Mouse (Mus musculus): Measurements from ENCODE around the gene Ccl26. TPM values are rescaled to one million over a fixed set of nuclear protein-coding genes. Genes with fewer than 3 reads are reported as not detected.

Ccl26 gene
- polyA plus RNA-seq (2012), result not detected in 2 replicates

- no peak for TF ChIP-seq GATA1 (IDR thresholded peaks at IDR 0.05; ENCODE audit: low read length)
Measured at GRCm38 (mm10) chr5:135563469-135563868, at the start of gene Ccl26. Gene Ccl26 (minus strand): TSS chr5:135563569.

DNA sequence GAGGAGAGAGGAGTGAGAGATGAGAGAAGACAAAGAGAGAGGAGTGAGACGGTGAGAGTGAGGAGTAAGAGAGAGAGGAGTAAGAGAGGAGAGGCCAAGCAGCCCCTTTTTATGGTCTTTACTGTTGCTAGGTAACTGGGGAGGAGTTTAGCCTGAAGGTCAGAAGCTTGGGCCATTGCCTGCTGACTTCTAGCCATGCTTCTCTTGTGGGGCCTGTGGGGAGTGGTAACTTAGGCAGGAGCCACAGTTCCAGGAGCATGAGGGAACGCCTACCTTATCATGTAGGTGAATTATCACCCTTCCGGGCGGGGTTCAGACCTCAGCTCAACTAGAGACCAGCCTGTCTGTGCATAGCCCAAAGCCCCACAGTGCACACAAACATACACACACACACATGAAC is 46.4 kb upstream of the Ccl26 start:
- TF ChIP-seq GATA1 (IDR thresholded peaks at IDR 0.05; ENCODE audit: low read length), result no peak

DNA sequence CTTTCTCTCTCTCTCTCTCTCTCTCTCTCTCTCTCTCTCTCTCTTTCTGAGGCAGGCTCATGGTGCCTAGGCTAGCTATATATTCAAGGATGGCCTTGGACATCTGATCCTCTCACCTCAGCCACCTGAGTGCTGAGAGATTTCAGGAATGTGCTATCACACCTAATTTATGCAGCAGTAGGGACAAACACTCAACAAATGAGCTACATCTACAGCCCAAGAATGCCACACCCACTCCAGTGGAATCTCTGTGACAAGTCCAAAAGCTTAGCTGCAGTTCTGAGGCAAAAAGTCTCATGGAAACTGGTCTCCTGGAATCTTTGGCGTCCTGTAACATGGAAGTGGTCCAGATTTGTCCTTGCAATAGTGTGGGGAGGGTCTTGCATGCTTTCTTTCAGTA is 44.2 kb upstream of the Ccl26 start:
- no peak for TF ChIP-seq GATA1 (IDR thresholded peaks at IDR 0.05; ENCODE audit: low read length)

- TF ChIP-seq GATA1 (IDR thresholded peaks at IDR 0.05; ENCODE audit: low read length), result no peak
Measured at GRCm38 (mm10) chr5:135589996-135590784, 26.8 kb upstream of the Ccl26 start.

- TF ChIP-seq GATA1 (IDR thresholded peaks at IDR 0.05; ENCODE audit: low read length), result no peak
Measured at GRCm38 (mm10) chr5:135587764-135588163, 24.4 kb upstream of the Ccl26 start.

DNA sequence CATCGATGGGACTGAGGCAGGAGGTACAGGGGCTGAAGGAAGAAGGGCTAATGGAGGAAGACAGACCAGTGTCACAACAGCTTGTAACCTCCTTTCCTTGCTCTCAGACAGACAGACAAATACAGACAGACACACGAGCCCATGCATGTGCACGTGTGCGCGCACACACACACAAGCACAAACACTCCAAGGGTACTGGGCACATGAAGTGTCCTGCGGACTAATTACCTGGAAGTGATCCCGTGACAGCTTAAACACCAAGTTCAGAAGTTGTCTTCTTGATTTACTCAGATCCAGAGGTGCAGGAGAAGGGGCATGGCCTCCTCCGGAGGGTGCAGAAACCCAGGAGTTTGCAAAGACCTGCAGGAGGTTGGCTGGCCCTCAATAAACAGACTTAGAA is 22.3 kb upstream of the Ccl26 start:
- no peak for TF ChIP-seq GATA1 (IDR thresholded peaks at IDR 0.05; ENCODE audit: low read length)

- TF ChIP-seq GATA1 (IDR thresholded peaks at IDR 0.05; ENCODE audit: low read length), result no peak
Measured at GRCm38 (mm10) chr5:135582330-135582729, 19.0 kb upstream of the Ccl26 start.

GRCm38 (mm10) chr5:135579331-135579751 is 16.0 kb upstream of the Ccl26 start:
- TF ChIP-seq GATA1 (IDR thresholded peaks at IDR 0.05; ENCODE audit: low read length), result no peak

GRCm38 (mm10) chr5:135576055-135576454 is 12.7 kb upstream of the Ccl26 start:
- TF ChIP-seq GATA1 (IDR thresholded peaks at IDR 0.05; ENCODE audit: low read length), result no peak

DNA sequence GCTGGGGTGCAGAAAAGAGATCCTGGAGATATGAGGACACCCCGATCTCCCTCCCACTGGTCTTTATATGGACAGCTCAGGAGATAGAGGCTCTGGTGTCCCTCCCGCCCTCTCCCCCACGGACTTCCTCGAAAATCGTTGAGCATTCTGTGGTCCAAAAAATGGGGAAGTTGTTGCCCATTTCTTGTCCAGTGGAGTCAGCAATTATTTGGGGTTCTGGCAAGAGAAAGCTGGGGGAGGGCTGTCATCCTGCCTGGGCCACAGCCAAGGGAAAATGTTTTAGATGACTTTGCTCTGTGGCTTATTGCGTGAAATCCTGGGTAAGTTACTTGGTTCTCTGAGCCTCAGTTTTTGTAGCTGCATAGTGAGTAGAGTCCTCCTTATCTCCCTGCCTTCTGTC is 9.6 kb upstream of the Ccl26 start, which contains the start of gene Ccl24:
Ccl24 (minus strand) TSS at position 44 of the 400 bp plus-strand sequence.
- no peak for TF ChIP-seq GATA1 (IDR thresholded peaks at IDR 0.05; ENCODE audit: low read length)

GRCm38 (mm10) chr5:135568698-135569097 is 5.3 kb upstream of the Ccl26 start:
- TF ChIP-seq GATA1 (IDR thresholded peaks at IDR 0.05; ENCODE audit: low read length), result no peak

DNA sequence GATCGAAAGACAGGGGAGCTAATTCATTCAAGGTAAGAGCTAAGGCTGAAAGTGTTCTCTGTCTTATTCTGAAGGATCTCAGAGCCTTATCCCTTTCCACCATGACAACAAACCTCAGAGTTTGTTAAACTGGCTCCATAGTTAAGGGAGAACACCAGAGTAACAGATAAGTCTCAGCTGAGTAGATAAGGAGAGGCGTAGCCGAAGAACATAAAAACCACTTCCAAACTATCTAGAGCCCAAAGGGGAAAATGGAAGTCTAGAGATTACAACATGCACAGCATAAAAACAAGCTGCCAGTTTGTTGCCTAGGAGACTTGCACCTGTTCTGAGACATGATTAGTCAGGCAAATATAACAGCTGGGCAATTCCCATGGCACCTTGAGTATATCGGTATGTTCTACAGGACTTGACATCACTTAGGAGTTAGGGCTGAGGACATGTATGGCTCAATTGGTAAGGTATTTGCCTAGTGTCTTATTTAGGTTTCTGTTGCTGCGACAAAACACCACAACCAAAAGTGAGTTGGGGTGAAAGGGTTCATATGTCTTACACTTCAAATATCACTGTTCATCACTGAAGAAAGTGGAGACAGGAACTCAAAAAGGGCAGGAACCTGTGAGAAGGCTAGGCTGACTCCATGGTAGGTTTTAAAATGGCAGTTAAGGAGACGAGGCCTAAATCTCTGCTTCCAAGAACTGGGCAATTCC is 4.3 kb upstream of the Ccl26 start:
- no peak for TF ChIP-seq GATA1 (IDR thresholded peaks at IDR 0.05; ENCODE audit: low read length)

- no peak for TF ChIP-seq GATA1 (IDR thresholded peaks at IDR 0.05; ENCODE audit: low read length)
Measured at GRCm38 (mm10) chr5:135557671-135558070, 5.7 kb downstream of the Ccl26 start.

- no peak for TF ChIP-seq GATA1 (IDR thresholded peaks at IDR 0.05; ENCODE audit: low read length)
Measured at GRCm38 (mm10) chr5:135557051-135557450, 6.3 kb downstream of the Ccl26 start.

DNA sequence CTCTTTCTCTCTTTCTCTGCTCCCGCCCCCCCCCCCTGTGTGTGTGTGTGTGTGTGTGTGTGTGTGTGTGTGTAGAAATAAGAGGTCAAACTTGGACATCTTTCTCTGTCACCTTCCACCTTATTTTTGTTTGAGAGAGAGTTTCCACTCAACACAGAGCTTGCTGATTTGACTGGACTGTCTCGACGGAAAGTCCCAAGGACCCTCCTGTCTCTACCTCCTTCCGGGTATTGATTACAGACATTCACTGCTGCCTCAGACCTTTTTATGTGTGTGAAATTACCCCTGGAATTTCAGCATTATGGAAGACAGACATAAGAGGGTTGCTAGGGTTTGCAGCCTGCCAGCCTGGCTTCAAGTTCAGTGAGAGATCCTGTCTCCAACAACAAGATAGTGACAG is 7.1 kb downstream of the Ccl26 start:
- no peak for TF ChIP-seq GATA1 (IDR thresholded peaks at IDR 0.05; ENCODE audit: low read length)

DNA sequence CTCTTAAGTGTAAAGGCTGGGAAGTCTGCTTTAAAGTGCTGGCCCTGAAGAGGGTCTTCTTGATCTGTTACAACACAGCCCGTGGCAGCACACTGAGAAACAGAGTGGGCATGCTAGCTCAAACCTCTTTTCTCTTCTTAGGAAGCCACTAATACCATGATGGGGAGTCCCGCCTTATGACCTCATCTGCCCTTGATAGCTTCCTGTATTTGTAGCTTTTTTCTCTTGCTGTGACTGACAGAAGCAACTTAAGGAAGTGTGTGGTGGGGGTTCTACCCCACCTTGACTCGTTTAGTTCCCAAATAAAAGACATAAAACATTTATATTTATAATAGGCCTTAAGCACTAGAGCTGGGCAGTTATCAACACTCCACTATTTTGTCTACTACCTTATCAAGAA is 11.8 kb downstream of the Ccl26 start:
- TF ChIP-seq GATA1 (IDR thresholded peaks at IDR 0.05; ENCODE audit: low read length), result no peak

GRCm38 (mm10) chr5:135550910-135551309 is 12.5 kb downstream of the Ccl26 start:
- TF ChIP-seq GATA1 (IDR thresholded peaks at IDR 0.05; ENCODE audit: low read length), result no peak
